Mouse (Mus musculus) forebrain, embryonic 11.5 days (tissue): ENCODE results near the gene 4933430I17Rik. TPM values are rescaled to one million over a fixed set of nuclear protein-coding genes. Genes with fewer than 3 reads are reported as not detected.

ENCODE experiments used
- ATAC-seq: fragments of 200-750 bp; cut with Nextera tagmentation; replicated peaks from 2 replicates; pipeline ENCODE4 v1.8.0; 2017; ENCODE audit warnings: moderate TSS enrichment; ENCODE audit not compliant: low FRiP score
- DNase-seq: peaks from one replicate; pipeline ENCODE4 v3.0.0-alpha.2; 2017; ENCODE audit warnings: low spot score
- H3K27ac ChIP-seq: fragments of 300-500 bp; sonication (generic); 2 replicates; pipeline ENCODE4 v1.5.1; 2014; ENCODE audit warnings: low read depth, low read length
- H3K27me3 ChIP-seq: fragments of 300-500 bp; sonication (generic); 2 replicates; pipeline ENCODE4 v1.6.1; 2014; ENCODE audit warnings: mild to moderate bottlenecking, low read length, mixed read lengths; ENCODE audit not compliant: control insufficient read depth, insufficient read depth
- H3K36me3 ChIP-seq: fragments of 300-500 bp; sonication (generic); 2 replicates; pipeline ENCODE4 v1.6.1; 2014; ENCODE audit warnings: mild to moderate bottlenecking, low read length, moderate library complexity, mixed read lengths; ENCODE audit not compliant: control insufficient read depth, insufficient read depth
- H3K4me1 ChIP-seq: fragments of 300-500 bp; sonication (generic); replicated peaks from 2 replicates; pipeline ENCODE4 v1.6.1; 2014; ENCODE audit warnings: low read length, mixed read lengths; ENCODE audit not compliant: control insufficient read depth, insufficient read depth
- H3K4me2 ChIP-seq: fragments of 300-500 bp; sonication (generic); 2 replicates; pipeline ENCODE4 v1.6.1; 2014; ENCODE audit warnings: low read depth, mild to moderate bottlenecking, low read length, moderate library complexity, mixed read lengths; ENCODE audit not compliant: severe bottlenecking
- H3K4me3 ChIP-seq: fragments of 300-500 bp; sonication (generic); 2 replicates; pipeline ENCODE4 v1.5.1; 2014; ENCODE audit warnings: low read depth, low read length
- H3K9ac ChIP-seq: fragments of 300-500 bp; sonication (generic); 2 replicates; pipeline ENCODE4 v1.6.1; 2014; ENCODE audit warnings: low read length
- H3K9me3 ChIP-seq: fragments of 300-500 bp; sonication (generic); 2 replicates; pipeline ENCODE4 v1.6.1; 2016; ENCODE audit warnings: low read length, mixed read lengths; ENCODE audit not compliant: control insufficient read depth
- whole genome bisulfite sequencing: fragments of 180-500 bp; shearing (Covaris S2); extraction: QIAGEN DNeasy Blood & Tissue Kit; methylation state at CpG from one replicate; pipeline ENCODE4 v1.1.7; 2014; 5-methylcytosine and 5-hydroxymethylcytosine counted together
- polyA plus RNA-seq: library from polyadenylated mRNA; unstranded; fragments of >200 nt; fragmentation: Nextera tagmentation; extraction: Ambion mirVana; gene quantifications from 2 replicates; pipeline ENCODE4 v1.2.1, GENCODE M21; 2014

The 4933430I17Rik gene
- polyA plus RNA-seq, 1 experiment from 2014 or later, result 1.1 TPM

DNA sequence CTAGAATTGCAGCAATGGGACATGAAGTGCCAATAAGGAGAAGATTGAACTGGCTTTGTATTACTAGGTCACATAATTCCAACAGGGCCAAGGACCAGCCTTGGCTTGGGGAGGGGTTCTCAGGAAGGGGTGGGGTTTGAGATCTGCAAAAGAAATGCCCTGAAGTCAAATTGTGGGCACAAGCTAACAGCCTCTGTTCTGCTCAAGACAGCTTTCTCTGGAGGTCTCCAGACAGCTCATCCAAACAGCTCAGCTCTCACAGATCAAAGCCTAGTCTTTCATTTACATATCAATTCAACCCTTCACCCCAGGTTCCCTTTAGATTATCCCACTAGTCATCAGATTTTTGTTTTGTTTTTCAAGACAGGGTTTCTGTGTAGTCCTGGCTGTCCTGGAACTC lies 19.6 kb downstream of the 4933430I17Rik start:
- no peaks in the 10 kb centered on the region for H3K36me3 ChIP-seq
- H3K9me3 ChIP-seq, result no peaks in the 10 kb centered on the region
- H3K4me1 ChIP-seq, result no peaks in the 10 kb centered on the region
- no peak overlapping the region for H3K4me3 ChIP-seq
- no peak overlapping the region for H3K27ac ChIP-seq
- no peak for DNase-seq
- ATAC-seq, result no peak
- no peak overlapping the region for H3K9ac ChIP-seq
- no peaks in the 10 kb centered on the region for H3K27me3 ChIP-seq
- H3K4me2 ChIP-seq, result no peak overlapping the region

DNA sequence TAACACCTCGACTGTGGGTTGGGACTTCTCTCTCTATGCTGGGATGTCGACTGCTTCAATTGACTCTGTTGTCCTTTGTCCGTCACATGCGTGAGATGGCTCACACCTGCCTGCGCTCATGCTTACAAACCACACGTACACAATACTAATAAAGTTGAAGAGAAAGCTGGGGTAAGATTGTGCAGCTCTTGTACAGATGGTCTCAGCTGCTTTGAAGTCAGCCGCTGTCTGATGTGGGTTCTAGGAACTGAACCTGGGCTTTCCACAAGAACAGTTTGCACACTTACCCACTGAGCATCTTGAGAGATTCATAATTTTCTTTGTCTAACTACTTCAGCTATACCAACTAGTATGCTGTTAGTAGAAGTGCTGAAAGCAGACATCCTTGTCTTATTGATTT lies 26.8 kb downstream of the 4933430I17Rik start:
- 92% methylated on average over 7 of the region's 7 CpGs for WGBS

DNA sequence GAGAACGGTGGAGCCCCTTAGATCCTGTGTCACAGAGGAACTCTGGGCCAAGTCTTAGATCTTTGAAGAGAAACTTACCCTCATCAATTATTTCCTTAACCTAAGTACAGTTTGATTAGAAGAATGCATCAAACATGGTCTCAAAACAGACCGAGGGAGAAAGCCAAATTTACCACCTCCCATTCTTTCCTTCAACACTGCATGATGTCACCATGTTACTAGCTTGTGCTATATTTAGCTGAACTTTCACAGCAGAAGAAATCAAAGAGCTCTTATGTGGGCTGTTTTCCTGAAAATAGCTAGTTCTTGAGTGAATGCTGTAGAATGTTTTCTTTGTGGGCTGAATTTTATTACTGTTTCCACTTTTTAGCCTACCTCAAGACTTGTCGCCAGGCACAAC lies 32.3 kb downstream of the 4933430I17Rik start:
- H3K4me2 ChIP-seq, result no peak overlapping the region
- ATAC-seq, result no peak
- H3K9ac ChIP-seq, result no peak overlapping the region
- no peaks in the 10 kb centered on the region for H3K27me3 ChIP-seq
- H3K36me3 ChIP-seq, result no peaks in the 10 kb centered on the region
- H3K4me1 ChIP-seq, result no peaks in the 10 kb centered on the region
- DNase-seq, result no peak
- 81% methylated on average over 3 of the region's 3 CpGs for WGBS
- no peaks in the 10 kb centered on the region for H3K9me3 ChIP-seq
- no peak overlapping the region for H3K4me3 ChIP-seq
- H3K27ac ChIP-seq, result no peak overlapping the region

More for the DNA sequence above, 26.8 kb downstream of the 4933430I17Rik start:
- Histone ChIP-seq H3K4me2 (no peak overlapping the region), H3K9me3 (no peaks in the 10 kb centered on the region), H3K27ac (no peak overlapping the region), H3K27me3 (no peaks in the 10 kb centered on the region), H3K4me3 (no peak overlapping the region), H3K9ac (no peak overlapping the region), H3K4me1 (no peaks in the 10 kb centered on the region), H3K36me3 (no peaks in the 10 kb centered on the region)
- ATAC-seq (no peak), DNase-seq (no peak)

DNA sequence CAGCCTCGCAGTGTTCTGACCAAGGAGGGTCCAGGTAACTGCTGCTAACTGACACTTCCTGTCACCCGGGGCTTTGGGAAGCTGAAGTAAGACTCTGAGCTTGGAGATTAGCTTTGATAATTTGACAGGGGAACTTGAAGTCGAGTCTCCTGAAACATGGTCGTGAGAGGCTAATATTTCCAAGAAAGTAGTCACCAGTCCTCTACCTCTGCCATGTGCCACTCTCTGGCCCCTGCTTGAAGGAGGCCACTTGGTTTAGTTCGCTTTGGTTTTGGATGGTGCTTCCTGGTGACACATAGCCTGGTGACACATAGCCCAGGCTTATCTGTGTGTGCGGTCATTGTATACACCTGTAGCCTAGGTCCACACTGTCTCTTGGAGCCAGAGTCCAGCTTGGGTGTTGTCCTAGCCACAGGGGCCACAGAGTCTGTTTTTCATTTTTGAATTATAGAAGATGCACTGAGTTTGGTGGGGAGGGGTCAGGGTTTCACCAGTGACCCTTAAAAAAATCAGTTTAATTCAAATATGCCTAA lies 34.7 kb downstream of the 4933430I17Rik start, which contains the start of gene Rgs3:
Rgs3 (plus strand) TSS at position 51 of the 533 bp plus-strand sequence.
- 70% methylated on average over 6 of the region's 6 CpGs for WGBS

DNA sequence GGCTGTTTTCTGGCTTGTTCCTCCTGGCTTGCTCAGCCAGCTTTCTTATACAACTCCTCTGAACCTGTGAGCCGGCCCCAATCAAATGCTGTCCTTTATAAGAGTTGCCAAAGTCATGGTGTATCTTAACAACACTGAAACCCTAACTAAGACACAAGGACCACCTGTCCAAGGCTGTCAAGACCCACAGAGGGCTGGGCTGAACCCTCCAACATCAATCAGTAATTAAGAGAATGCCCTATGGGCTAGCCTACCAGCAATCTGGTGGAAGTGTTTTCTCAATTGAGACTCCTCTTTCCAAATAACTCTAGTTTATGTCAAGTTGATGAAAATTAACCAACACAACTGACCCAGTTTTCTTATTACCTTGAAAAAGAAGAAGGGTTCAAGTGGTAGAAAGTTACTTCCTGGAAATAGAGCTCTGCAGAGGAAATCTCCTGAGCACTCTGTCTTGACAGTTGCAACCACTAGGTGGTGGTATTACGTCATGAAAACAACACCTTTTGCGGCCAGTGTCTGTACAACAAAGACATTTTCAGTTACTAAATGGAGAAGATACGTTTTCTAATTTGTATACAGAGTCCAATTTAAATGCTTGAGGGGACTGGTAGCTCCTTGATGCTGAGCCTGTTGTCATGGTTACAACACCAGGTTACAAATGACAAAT lies 35.9 kb downstream of the 4933430I17Rik start:
- Histone ChIP-seq H3K4me3 (no peak overlapping the region), H3K9me3 (no peaks in the 10 kb centered on the region), H3K9ac (no peak overlapping the region), H3K27me3 (no peaks in the 10 kb centered on the region), H3K4me1 (no peaks in the 10 kb centered on the region), H3K27ac (no peak overlapping the region), H3K4me2 (no peak overlapping the region), H3K36me3 (no peaks in the 10 kb centered on the region)
- 23% methylated on average over 4 of the region's 4 CpGs for WGBS
- peak; percentile 66 for DNase-seq
- ATAC-seq, result peak; percentile 53

More for the DNA sequence above, 34.7 kb downstream of the 4933430I17Rik start, which contains the start of gene Rgs3:
- ATAC-seq, result no peak
- no peak within 1 kb of the TSS for H3K27ac ChIP-seq
- no peaks in the 10 kb centered on the region for H3K27me3 ChIP-seq
- H3K36me3 ChIP-seq, result no peaks in the 10 kb centered on the region
- H3K9ac ChIP-seq, result no peak within 1 kb of the TSS
- no peaks in the 10 kb centered on the region for H3K4me1 ChIP-seq
- no peak within 1 kb of the TSS for H3K4me3 ChIP-seq
- DNase-seq, result peak; percentile 32
- no peak within 1 kb of the TSS for H3K4me2 ChIP-seq
- no peaks in the 10 kb centered on the region for H3K9me3 ChIP-seq

DNA sequence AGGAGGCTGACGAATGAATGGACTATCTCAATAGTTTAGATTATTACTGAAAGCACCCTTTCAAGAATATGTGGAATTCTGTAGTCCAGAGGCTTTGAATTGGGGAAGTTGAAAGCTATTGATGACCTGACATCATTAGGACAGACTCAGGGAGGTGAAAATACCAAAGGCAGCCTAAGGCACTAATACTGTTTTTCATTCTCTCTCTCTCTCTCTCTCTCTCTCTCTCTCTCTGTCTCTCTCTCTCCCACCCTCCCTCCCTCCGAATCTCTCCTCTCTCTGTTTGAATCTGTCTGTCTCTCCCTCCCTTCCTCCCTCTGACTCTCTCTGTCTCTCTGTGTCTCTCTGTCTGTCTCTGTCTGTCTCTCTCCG lies 36.4 kb downstream of the 4933430I17Rik start:
- H3K9me3 ChIP-seq, result no peaks in the 10 kb centered on the region
- no peak overlapping the region for H3K9ac ChIP-seq
- H3K27me3 ChIP-seq, result no peaks in the 10 kb centered on the region
- DNase-seq (peak; percentile 26), ATAC-seq (peak; percentile 16; the same call in 1 of the 2 replicates)
- H3K36me3 ChIP-seq, result no peaks in the 10 kb centered on the region
- H3K4me2 ChIP-seq, result no peak overlapping the region
- no peak overlapping the region for H3K4me3 ChIP-seq
- WGBS, result 55% methylated on average over 3 of the region's 3 CpGs
- H3K27ac ChIP-seq, result no peak overlapping the region
- H3K4me1 ChIP-seq, result no peaks in the 10 kb centered on the region

DNA sequence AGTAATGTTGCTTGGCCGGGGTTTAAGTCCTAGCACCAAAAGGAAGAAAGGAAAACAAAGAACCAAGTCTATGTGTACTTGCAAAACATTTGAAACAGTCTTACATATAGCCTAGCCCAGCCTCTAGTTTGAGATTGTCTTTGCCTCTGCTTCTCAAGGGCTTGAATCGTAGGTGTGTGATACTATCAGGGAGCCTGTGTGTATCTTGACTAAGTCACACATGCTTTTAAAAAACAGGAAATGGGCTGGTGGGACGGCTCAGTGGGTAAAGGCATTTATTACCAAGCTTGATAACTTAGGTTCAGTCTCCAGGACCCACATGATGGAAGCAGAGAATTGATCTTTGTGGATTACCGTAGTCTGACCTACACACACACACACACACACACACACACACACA lies 36.8 kb downstream of the 4933430I17Rik start:
- Histone ChIP-seq H3K9ac (no peak overlapping the region), H3K4me3 (no peak overlapping the region), H3K4me1 (no peaks in the 10 kb centered on the region), H3K36me3 (no peaks in the 10 kb centered on the region), H3K9me3 (no peaks in the 10 kb centered on the region), H3K4me2 (no peak overlapping the region), H3K27me3 (no peaks in the 10 kb centered on the region), H3K27ac (no peak overlapping the region)
- no peak for DNase-seq
- ATAC-seq, result no peak
- 78% methylated on average over 4 of the region's 4 CpGs for WGBS

DNA sequence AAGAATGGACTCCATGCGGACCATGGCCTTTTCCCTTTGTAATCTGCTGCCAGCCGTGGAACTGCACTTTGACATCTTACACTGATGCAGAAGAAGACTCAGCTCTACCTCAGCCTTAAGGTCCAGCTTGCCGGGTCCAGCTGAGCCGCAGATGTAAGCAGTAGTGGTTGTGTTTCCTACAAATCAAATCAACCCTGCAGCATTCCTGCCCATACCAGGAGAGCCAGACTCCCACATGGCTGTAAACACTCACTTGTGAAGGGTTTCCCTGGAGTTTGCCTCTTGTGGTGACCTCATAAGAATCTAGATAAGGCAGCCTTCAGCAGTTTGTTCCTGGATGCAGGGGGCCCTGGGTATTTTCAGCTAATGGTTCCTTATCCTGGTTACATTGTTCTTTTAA lies 41.4 kb downstream of the 4933430I17Rik start:
- no peak overlapping the region for H3K4me2 ChIP-seq
- H3K36me3 ChIP-seq, result no peaks in the 10 kb centered on the region
- no peak overlapping the region for H3K4me3 ChIP-seq
- H3K27ac ChIP-seq, result no peak overlapping the region
- ATAC-seq (no peak), DNase-seq (peak; percentile 32)
- no peaks in the 10 kb centered on the region for H3K4me1 ChIP-seq
- WGBS, result 90% methylated on average over 4 of the region's 4 CpGs
- no peak overlapping the region for H3K9ac ChIP-seq
- no peaks in the 10 kb centered on the region for H3K9me3 ChIP-seq
- H3K27me3 ChIP-seq, result no peaks in the 10 kb centered on the region

DNA sequence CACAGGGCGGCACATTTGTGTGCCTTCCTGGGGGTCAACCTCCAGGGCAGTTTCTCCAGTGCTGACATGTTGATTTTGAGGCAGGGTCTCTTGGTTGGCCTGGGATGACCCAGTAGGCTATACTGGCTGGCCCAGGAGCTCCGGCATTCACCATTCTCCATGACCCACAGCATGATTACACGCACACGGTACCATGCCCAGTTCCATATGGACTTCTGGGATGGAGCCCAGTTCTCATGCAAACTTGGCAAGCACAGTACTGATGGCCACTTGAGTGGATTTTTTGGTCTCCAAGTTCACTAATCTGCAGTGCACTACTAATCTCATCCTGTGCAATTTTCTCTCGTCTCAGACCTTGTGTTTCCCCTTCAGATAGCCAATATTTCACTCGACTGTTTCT lies 42.5 kb downstream of the 4933430I17Rik start:
- WGBS, result 90% methylated on average over 6 of the region's 6 CpGs
- H3K27me3 ChIP-seq, result no peaks in the 10 kb centered on the region
- ATAC-seq, result no peak
- DNase-seq, result no peak
- H3K36me3 ChIP-seq, result no peaks in the 10 kb centered on the region
- no peak overlapping the region for H3K9ac ChIP-seq
- no peaks in the 10 kb centered on the region for H3K4me1 ChIP-seq
- no peak overlapping the region for H3K27ac ChIP-seq
- no peaks in the 10 kb centered on the region for H3K9me3 ChIP-seq
- no peak overlapping the region for H3K4me2 ChIP-seq
- H3K4me3 ChIP-seq, result no peak overlapping the region
